Mouse (Mus musculus): ENCODE measurements at regions not wholly inside any gene's neighbourhood (a gene's known extent, or its start where the extent isn't known, plus 50 kb on each side); places are given as distances from the start of the nearest gene placed in this dataset.

GRCm38 (mm10) chr14:76818256-76819010, 218.1 kb upstream of the Ccdc122 start:
- TF ChIP-seq CTCF (IDR thresholded peaks at IDR 0.05; ENCODE audit: low read depth) (no peak), EP300 (optimal IDR thresholded peaks at IDR 0.05) (no peak)

Measured in stomach, postnatal 0 days (tissue).